Mouse (Mus musculus) midbrain, embryonic 14.5 days (tissue): ENCODE data around the gene Clasrp. TPM values are rescaled to one million over a fixed set of nuclear protein-coding genes. Genes with fewer than 3 reads are reported as not detected.

Experiments
- ATAC-seq: fragments of 200-750 bp; cut with Nextera tagmentation; 2 replicates; pipeline ENCODE4 v1.8.0; 2017; ENCODE audit warnings: moderate number of reproducible peaks, moderate library complexity; ENCODE audit not compliant: low FRiP score, low TSS enrichment
- DNase-seq: peaks from one replicate; pipeline ENCODE4 v3.0.0-alpha.2; 2015
- H3K27ac ChIP-seq: fragments of 300-500 bp; sonication (generic); replicated peaks from 2 replicates; pipeline ENCODE4 v1.5.1; 2014; ENCODE audit warnings: mild to moderate bottlenecking, low read depth, low read length, moderate library complexity
- H3K27me3 ChIP-seq: fragments of 300-500 bp; sonication (generic); 2 replicates; pipeline ENCODE4 v1.6.1; 2014; ENCODE audit warnings: low read length, control low read depth, mixed read lengths; ENCODE audit not compliant: control insufficient read depth, insufficient read depth
- H3K36me3 ChIP-seq: fragments of 300-500 bp; sonication (generic); 2 replicates; pipeline ENCODE4 v1.6.1; 2014; ENCODE audit warnings: low read length, control low read depth; ENCODE audit not compliant: control insufficient read depth, insufficient read depth
- H3K4me1 ChIP-seq: fragments of 300-500 bp; sonication (generic); 2 replicates; pipeline ENCODE4 v1.6.1; 2014; ENCODE audit warnings: mild to moderate bottlenecking, antibody characterized with exemption, low read length, control low read depth; ENCODE audit not compliant: control insufficient read depth, insufficient read depth
- H3K4me2 ChIP-seq: fragments of 300-500 bp; sonication (generic); 2 replicates; pipeline ENCODE4 v1.6.1; 2014; ENCODE audit warnings: mild to moderate bottlenecking, low read length, moderate library complexity
- H3K4me3 ChIP-seq: fragments of 300-500 bp; sonication (generic); replicated peaks from 2 replicates; pipeline ENCODE4 v1.5.1; 2014; ENCODE audit warnings: low read depth, low read length
- H3K9ac ChIP-seq: fragments of 300-500 bp; sonication (generic); replicated peaks from 2 replicates; pipeline ENCODE4 v1.6.1; 2014; ENCODE audit warnings: mild to moderate bottlenecking, low read length, moderate library complexity
- H3K9me3 ChIP-seq: fragments of 300-500 bp; sonication (generic); 2 replicates; pipeline ENCODE4 v1.6.1; 2016; ENCODE audit warnings: low read length, control low read depth, mixed read lengths; ENCODE audit not compliant: control insufficient read depth
- WGBS: fragments of 180-500 bp; shearing (Covaris S2); extraction: QIAGEN DNeasy Blood & Tissue Kit; methylation state at CpG from one replicate; pipeline ENCODE4 v1.1.7; 2014; 5-methylcytosine and 5-hydroxymethylcytosine counted together
- polyA plus RNA-seq: library from polyadenylated mRNA; unstranded; fragments of >200 nt; fragmentation: Nextera tagmentation; extraction: Ambion mirVana; gene quantifications from 2 replicates; pipeline ENCODE4 v1.2.1, GENCODE M21; 2014

The Clasrp gene
- 44.7 and 50.4 TPM in 2 replicates for polyA plus RNA-seq

- H3K4me3 ChIP-seq = peak within 1 kb of the TSS; percentile 91
- H3K9me3 ChIP-seq = no peaks in the 10 kb centered on the region
- peak within 1 kb of the TSS; percentile 69 for H3K27ac ChIP-seq
- DNase-seq (peak; percentile 97), ATAC-seq (peak; percentile 90)
- no peaks in the 10 kb centered on the region for H3K27me3 ChIP-seq
- 2% methylated on average over 57 of the region's 57 CpGs for WGBS
- H3K9ac ChIP-seq = peak within 1 kb of the TSS; percentile 91
- peaks cover 14% of the 10 kb centered on the region for H3K4me1 ChIP-seq
- peaks cover 33% of the 10 kb centered on the region for H3K36me3 ChIP-seq
- H3K4me2 ChIP-seq = peak within 1 kb of the TSS; percentile 81
Observed at GRCm38 (mm10) chr7:19603849-19604605, at the start of gene Clasrp. Clasrp (minus strand) TSS chr7:19604486.

GRCm38 (mm10) chr7:19652614-19653013 is 48.3 kb upstream of the Clasrp start:
- no peak for ATAC-seq
- Histone ChIP-seq H3K27ac (no peak overlapping the region), H3K27me3 (no peaks in the 10 kb centered on the region), H3K4me1 (no peaks in the 10 kb centered on the region), H3K9me3 (no peaks in the 10 kb centered on the region), H3K4me2 (no peak overlapping the region), H3K36me3 (peaks cover 68% of the 10 kb centered on the region), H3K9ac (no peak overlapping the region), H3K4me3 (no peak overlapping the region)
- DNase-seq = no peak
- WGBS = 93% methylated on average over 2 of the region's 2 CpGs

- H3K27me3 ChIP-seq = no peaks in the 10 kb centered on the region
- peaks cover 71% of the 10 kb centered on the region for H3K36me3 ChIP-seq
- 96% methylated on average over 6 of the region's 6 CpGs for WGBS
- ATAC-seq (no peak), DNase-seq (no peak)
- H3K9ac ChIP-seq = no peak overlapping the region
- no peaks in the 10 kb centered on the region for H3K4me1 ChIP-seq
- no peaks in the 10 kb centered on the region for H3K9me3 ChIP-seq
- no peak overlapping the region for H3K4me3 ChIP-seq
- H3K27ac ChIP-seq = no peak overlapping the region
- H3K4me2 ChIP-seq = no peak overlapping the region
Observed at GRCm38 (mm10) chr7:19651063-19651786, 46.9 kb upstream of the Clasrp start.

- H3K4me1 ChIP-seq = no peaks in the 10 kb centered on the region
- H3K4me3 ChIP-seq = no peak overlapping the region
- H3K9me3 ChIP-seq = no peaks in the 10 kb centered on the region
- no peak overlapping the region for H3K4me2 ChIP-seq
- no peaks in the 10 kb centered on the region for H3K27me3 ChIP-seq
- DNase-seq = no peak
- peaks cover 98% of the 10 kb centered on the region for H3K36me3 ChIP-seq
- H3K9ac ChIP-seq = no peak overlapping the region
- WGBS = 96% methylated on average over 4 of the region's 4 CpGs
- ATAC-seq = no peak
- no peak overlapping the region for H3K27ac ChIP-seq
Observed at GRCm38 (mm10) chr7:19641223-19641622, 36.9 kb upstream of the Clasrp start.

- no peak for DNase-seq
- no peak overlapping the region for H3K4me2 ChIP-seq
- no peak overlapping the region for H3K27ac ChIP-seq
- ATAC-seq = no peak
- no peaks in the 10 kb centered on the region for H3K9me3 ChIP-seq
- H3K4me3 ChIP-seq = no peak overlapping the region
- WGBS = 88% methylated on average over 11 of the region's 11 CpGs
- H3K27me3 ChIP-seq = no peaks in the 10 kb centered on the region
- H3K36me3 ChIP-seq = peaks cover 84% of the 10 kb centered on the region
- no peaks in the 10 kb centered on the region for H3K4me1 ChIP-seq
- H3K9ac ChIP-seq = no peak overlapping the region
Observed at GRCm38 (mm10) chr7:19635074-19635827, 31.0 kb upstream of the Clasrp start.

GRCm38 (mm10) chr7:19634591-19634990 is 30.3 kb upstream of the Clasrp start:
- H3K4me1 ChIP-seq = no peaks in the 10 kb centered on the region
- no peaks in the 10 kb centered on the region for H3K27me3 ChIP-seq
- no peak overlapping the region for H3K27ac ChIP-seq
- no peak overlapping the region for H3K4me3 ChIP-seq
- no peak overlapping the region for H3K4me2 ChIP-seq
- ATAC-seq = no peak
- WGBS = 96% methylated on average over 2 of the region's 2 CpGs
- H3K9ac ChIP-seq = no peak overlapping the region
- peaks cover 77% of the 10 kb centered on the region for H3K36me3 ChIP-seq
- no peaks in the 10 kb centered on the region for H3K9me3 ChIP-seq
- DNase-seq = no peak

- H3K9ac ChIP-seq = no peak overlapping the region
- no peaks in the 10 kb centered on the region for H3K4me1 ChIP-seq
- H3K36me3 ChIP-seq = peaks cover 70% of the 10 kb centered on the region
- no peak for ATAC-seq
- WGBS = 94% methylated on average over 15 of the region's 15 CpGs
- H3K4me3 ChIP-seq = no peak overlapping the region
- DNase-seq = no peak
- H3K4me2 ChIP-seq = no peak overlapping the region
- H3K27me3 ChIP-seq = no peaks in the 10 kb centered on the region
- no peak overlapping the region for H3K27ac ChIP-seq
- H3K9me3 ChIP-seq = no peaks in the 10 kb centered on the region
Observed at GRCm38 (mm10) chr7:19633855-19634254, 29.6 kb upstream of the Clasrp start.

- Histone ChIP-seq H3K4me2 (no peak overlapping the region), H3K27ac (no peak overlapping the region), H3K4me3 (no peak overlapping the region), H3K9me3 (no peaks in the 10 kb centered on the region), H3K4me1 (no peaks in the 10 kb centered on the region; the same call in 1 of the 2 replicates), H3K9ac (no peak overlapping the region), H3K36me3 (peaks cover 63% of the 10 kb centered on the region), H3K27me3 (no peaks in the 10 kb centered on the region)
- ATAC-seq (no peak), DNase-seq (no peak)
- WGBS = 96% methylated on average over 17 of the region's 17 CpGs
Observed at GRCm38 (mm10) chr7:19633197-19633596, 28.9 kb upstream of the Clasrp start.
